Mouse (Mus musculus) forebrain, postnatal 0 days (tissue): ENCODE measurements around the gene Ube2n. TPM values are rescaled to one million over a fixed set of nuclear protein-coding genes. Genes with fewer than 3 reads are reported as not detected.

Source experiments
- ATAC-seq: fragments of 200-750 bp; cut with Nextera tagmentation; 2 replicates; pipeline ENCODE4 v1.8.0; 2017; ENCODE audit warnings: mild to moderate bottlenecking, moderate library complexity
- DNase-seq: peaks from one replicate; pipeline ENCODE4 v3.0.0-alpha.2; 2015
- H3K27ac ChIP-seq: fragments of 300-500 bp; sonication (generic); 2 replicates; pipeline ENCODE4 v1.5.1; 2014; ENCODE audit warnings: low read depth, mild to moderate bottlenecking, antibody characterized with exemption, low read length, moderate library complexity, mixed read lengths
- H3K27me3 ChIP-seq: fragments of 300-500 bp; sonication (generic); 2 replicates; pipeline ENCODE4 v1.6.1; 2014; ENCODE audit warnings: mild to moderate bottlenecking, low read length, mixed read lengths; ENCODE audit not compliant: insufficient read depth
- H3K36me3 ChIP-seq: fragments of 300-500 bp; sonication (generic); 2 replicates; pipeline ENCODE4 v1.6.1; 2014; ENCODE audit warnings: mild to moderate bottlenecking, moderate library complexity; ENCODE audit not compliant: insufficient read depth
- H3K4me1 ChIP-seq: fragments of 300-500 bp; sonication (generic); 2 replicates; pipeline ENCODE4 v1.6.1; 2014; ENCODE audit warnings: antibody characterized with exemption; ENCODE audit not compliant: insufficient read depth
- H3K4me2 ChIP-seq: fragments of 300-500 bp; sonication (generic); 2 replicates; pipeline ENCODE4 v1.6.1; 2014; ENCODE audit warnings: low read depth, mild to moderate bottlenecking, moderate library complexity
- H3K4me3 ChIP-seq: fragments of 300-500 bp; sonication (generic); 2 replicates; pipeline ENCODE4 v1.5.1; 2014; ENCODE audit warnings: low read depth, low read length, mixed read lengths
- H3K9ac ChIP-seq: fragments of 300-500 bp; sonication (generic); 2 replicates; pipeline ENCODE4 v1.6.1; 2014; ENCODE audit warnings: mild to moderate bottlenecking
- H3K9me3 ChIP-seq: fragments of 300-500 bp; sonication (generic); 2 replicates; pipeline ENCODE4 v1.6.1; 2016; ENCODE audit warnings: low read length
- CTCF ChIP-seq: sonication (generic); IDR thresholded peaks from 2 replicates; pipeline ENCODE4 v1.5.1; 2016; ENCODE audit warnings: antibody characterized with exemption, control low read depth, low read depth
- WGBS: fragments of 180-500 bp; shearing (Covaris S2); extraction: QIAGEN DNeasy Blood & Tissue Kit; methylation state at CpG from one replicate; pipeline ENCODE4 v1.1.7; 2014; 5-methylcytosine and 5-hydroxymethylcytosine counted together
- polyA plus RNA-seq: library from polyadenylated mRNA; unstranded; fragments of >200 nt; fragmentation: Nextera tagmentation; extraction: Ambion mirVana; gene quantifications from 2 replicates; pipeline ENCODE4 v1.2.1, GENCODE M21; 2015
- total RNA-seq: library from RNA; depleted of rRNA; stranded (reverse); fragments of >200 nt; gene quantifications from 2 replicates; pipeline ENCODE4 v1.2.3, GENCODE M21; 2014

Gene Ube2n
- total and polyA plus RNA-seq, 2 experiments from 2014 or later = 275 to 333 TPM

DNA sequence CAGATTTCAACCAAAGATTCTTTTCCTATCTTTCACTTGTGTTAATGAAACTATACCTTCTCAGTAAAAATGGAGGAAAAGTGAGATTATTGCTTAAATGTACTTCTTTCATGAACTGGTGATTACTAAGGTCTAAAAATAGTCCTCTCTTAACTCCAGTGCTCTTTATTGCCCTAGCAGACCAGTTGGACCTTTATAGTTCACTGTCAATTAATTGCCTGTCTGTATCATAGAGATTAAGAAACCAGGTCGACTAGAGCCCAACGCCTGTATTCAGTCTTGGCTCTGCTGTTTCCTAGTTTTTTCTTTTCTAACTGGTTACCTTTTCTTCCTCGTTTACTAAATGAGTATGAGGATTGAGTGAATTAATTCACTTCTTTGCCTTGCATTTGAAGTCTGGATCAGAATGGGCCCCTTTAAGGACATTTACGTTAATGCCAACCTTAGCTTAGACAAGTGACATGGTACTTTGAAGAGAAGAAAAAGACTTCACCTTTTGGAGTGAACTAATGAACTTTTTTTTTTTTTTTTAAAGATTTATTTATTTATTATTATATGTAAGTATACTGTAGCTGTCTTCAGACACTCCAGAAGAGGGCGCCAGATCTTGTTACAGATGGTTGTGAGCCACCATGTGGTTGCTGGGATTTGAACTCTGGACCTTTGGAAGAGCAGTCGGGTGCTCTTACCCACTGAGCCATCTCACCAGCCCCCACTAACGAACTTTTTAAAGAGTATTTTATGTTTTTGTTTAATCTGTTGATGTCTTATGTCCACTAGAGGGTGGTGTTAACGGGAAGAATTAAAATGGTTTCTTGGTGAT is 20.7 kb downstream of the Ube2n start:
- H3K27me3 ChIP-seq = no peaks in the 10 kb centered on the region
- 80% methylated on average over 7 of the region's 8 CpGs for WGBS
- H3K9ac ChIP-seq = no peak overlapping the region
- no peak overlapping the region for H3K4me3 ChIP-seq
- DNase-seq = no peak
- no peaks in the 10 kb centered on the region for H3K36me3 ChIP-seq
- ATAC-seq = no peak
- no peak for TF ChIP-seq CTCF
- H3K9me3 ChIP-seq = no peaks in the 10 kb centered on the region
- H3K4me2 ChIP-seq = no peak overlapping the region
- no peak overlapping the region for H3K27ac ChIP-seq
- H3K4me1 ChIP-seq = 0 out of 2 replicates have a peak, but pooled peaks cover 3% of the 10 kb centered on the region

- TF ChIP-seq CTCF = no peak
- WGBS = 80% methylated on average over 6 of the region's 6 CpGs
Measured at GRCm38 (mm10) chr10:95536222-95536541, 21.2 kb downstream of the Ube2n start.

GRCm38 (mm10) chr10:95539260-95539659 is 24.3 kb downstream of the Ube2n start:
- no peak for TF ChIP-seq CTCF
- WGBS = 89% methylated on average over 3 of the region's 3 CpGs
- H3K9me3 ChIP-seq = no peaks in the 10 kb centered on the region
- H3K9ac ChIP-seq = no peak overlapping the region
- H3K4me1 ChIP-seq = no peaks in the 10 kb centered on the region
- DNase-seq = no peak
- H3K4me2 ChIP-seq = no peak overlapping the region
- ATAC-seq = no peak
- no peaks in the 10 kb centered on the region for H3K27me3 ChIP-seq
- no peak overlapping the region for H3K27ac ChIP-seq
- no peaks in the 10 kb centered on the region for H3K36me3 ChIP-seq
- H3K4me3 ChIP-seq = no peak overlapping the region

More at GRCm38 (mm10) chr10:95536222-95536541, 21.2 kb downstream of the Ube2n start:
- Histone ChIP-seq H3K9me3 (no peaks in the 10 kb centered on the region), H3K4me3 (no peak overlapping the region), H3K27me3 (no peaks in the 10 kb centered on the region), H3K36me3 (no peaks in the 10 kb centered on the region), H3K27ac (no peak overlapping the region), H3K4me2 (no peak overlapping the region), H3K9ac (no peak overlapping the region), H3K4me1 (no peaks in the 10 kb centered on the region)
- ATAC-seq (no peak), DNase-seq (no peak)

DNA sequence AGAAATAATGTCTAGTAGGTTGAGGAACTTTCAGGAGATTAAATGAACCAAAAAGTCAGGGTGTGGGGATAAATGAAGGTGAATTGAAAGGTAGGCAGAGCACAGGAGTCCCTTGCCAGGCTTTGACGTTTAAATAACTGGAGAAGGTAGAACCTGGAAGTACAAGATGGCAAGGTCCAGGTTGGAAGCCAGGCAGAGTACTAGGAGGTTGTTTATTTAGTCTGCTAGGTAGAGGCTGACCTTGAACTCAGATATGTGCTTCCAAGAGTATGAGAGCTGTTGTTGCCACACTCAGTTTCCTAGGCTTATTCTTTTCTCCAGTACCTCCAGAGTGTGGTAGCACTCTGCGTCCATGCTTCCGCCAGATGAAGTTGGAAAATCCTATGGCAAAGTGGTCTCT is 24.9 kb downstream of the Ube2n start:
- WGBS = 88% methylated on average over 3 of the region's 3 CpGs
- Histone ChIP-seq H3K27ac (no peak overlapping the region), H3K4me2 (no peak overlapping the region), H3K4me1 (no peaks in the 10 kb centered on the region), H3K4me3 (no peak overlapping the region), H3K9me3 (no peaks in the 10 kb centered on the region), H3K9ac (no peak overlapping the region), H3K36me3 (no peaks in the 10 kb centered on the region; the same call in 1 of the 2 replicates), H3K27me3 (no peaks in the 10 kb centered on the region)
- ATAC-seq (no peak), DNase-seq (no peak)
- no peak for TF ChIP-seq CTCF

- Histone ChIP-seq H3K27ac (no peak overlapping the region), H3K36me3 (peaks cover 5% of the 10 kb centered on the region; the same call in 1 of the 2 replicates), H3K4me2 (no peak overlapping the region), H3K4me1 (no peaks in the 10 kb centered on the region), H3K27me3 (no peaks in the 10 kb centered on the region), H3K9ac (no peak overlapping the region), H3K4me3 (no peak overlapping the region), H3K9me3 (no peaks in the 10 kb centered on the region)
- no peak for TF ChIP-seq CTCF
- no peak for ATAC-seq
- WGBS = 67% methylated on average over 4 of the region's 4 CpGs
- DNase-seq = no peak
Measured at GRCm38 (mm10) chr10:95542916-95543315, 28.0 kb downstream of the Ube2n start.

DNA sequence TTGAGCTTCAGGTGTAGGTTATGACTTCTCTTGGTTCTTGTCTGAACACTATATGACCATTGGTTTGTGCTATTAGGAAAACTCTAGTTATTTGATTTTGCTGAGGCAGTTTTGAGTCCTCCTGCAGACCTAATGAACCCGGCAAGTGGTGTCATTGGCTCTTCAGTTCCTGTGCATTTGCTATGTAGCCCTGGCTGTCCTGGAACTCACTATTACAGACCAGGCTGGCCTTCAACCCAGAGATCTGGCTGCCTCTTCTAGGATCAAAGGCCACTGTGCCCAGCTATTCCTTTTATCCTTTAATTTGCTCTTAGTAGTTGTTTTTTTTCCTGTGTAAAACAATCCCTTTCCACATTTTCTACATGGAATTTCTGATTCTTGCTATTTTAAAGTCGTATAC is 28.4 kb downstream of the Ube2n start:
- Histone ChIP-seq H3K4me2 (no peak overlapping the region), H3K36me3 (peaks cover 9% of the 10 kb centered on the region; the same call in 1 of the 2 replicates), H3K4me3 (no peak overlapping the region), H3K27me3 (no peaks in the 10 kb centered on the region), H3K4me1 (no peaks in the 10 kb centered on the region), H3K9ac (no peak overlapping the region), H3K9me3 (no peaks in the 10 kb centered on the region), H3K27ac (no peak overlapping the region)
- ATAC-seq (no peak), DNase-seq (no peak)
- WGBS = 89% methylated on average over 2 of the region's 2 CpGs
- no peak for TF ChIP-seq CTCF

DNA sequence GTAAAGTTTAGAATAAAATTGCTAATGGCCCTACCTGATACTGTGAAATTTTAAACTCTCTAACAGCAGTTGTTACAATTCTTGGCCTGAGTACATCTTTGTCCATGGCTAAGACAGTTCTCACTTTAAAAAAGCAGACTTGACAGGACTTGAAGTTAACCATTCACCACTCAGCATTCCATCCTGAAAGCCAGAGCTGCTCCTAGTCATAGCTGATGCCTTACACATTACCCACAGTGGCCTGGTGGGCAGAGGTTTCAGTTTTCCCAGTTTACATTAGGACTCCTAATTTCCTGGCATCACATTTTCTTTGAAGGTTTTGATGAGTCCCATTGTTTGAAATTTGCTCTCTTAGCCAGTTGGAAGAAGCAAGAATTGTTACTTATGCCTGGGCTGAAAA is 29.1 kb downstream of the Ube2n start:
- TF ChIP-seq CTCF = no peak
- H3K4me3 ChIP-seq = no peak overlapping the region
- no peak for DNase-seq
- no peak overlapping the region for H3K4me2 ChIP-seq
- H3K27me3 ChIP-seq = no peaks in the 10 kb centered on the region
- no peaks in the 10 kb centered on the region for H3K9me3 ChIP-seq
- no peak overlapping the region for H3K9ac ChIP-seq
- H3K4me1 ChIP-seq = no peaks in the 10 kb centered on the region
- peaks cover 12% of the 10 kb centered on the region; the same call in 1 of the 2 replicates for H3K36me3 ChIP-seq
- H3K27ac ChIP-seq = no peak overlapping the region
- no peak for ATAC-seq
